Mouse (Mus musculus) c-Kit-positive CD71-positive TER-119-positive erythroid progenitor cells, embryonic 14.5 days (primary cell): ENCODE measurements around the gene Sftpd.

ENCODE experiments used
- DNase-seq: peaks from one replicate; pipeline ENCODE4 v3.0.0-alpha.2; 2013; ENCODE audit warnings: low spot score

Gene Sftpd

GRCm38 (mm10) chr14:41185059-41185821 lies at the start of gene Sftpd:
TSS of gene Sftpd (minus strand) at chr14:41185149.
- no peak for DNase-seq

- DNase-seq: no peak
Measured at GRCm38 (mm10) chr14:41198037-41198730, 13.2 kb upstream of the Sftpd start.

- DNase-seq: no peak
Measured at GRCm38 (mm10) chr14:41189496-41189895, 4.5 kb upstream of the Sftpd start.

DNA sequence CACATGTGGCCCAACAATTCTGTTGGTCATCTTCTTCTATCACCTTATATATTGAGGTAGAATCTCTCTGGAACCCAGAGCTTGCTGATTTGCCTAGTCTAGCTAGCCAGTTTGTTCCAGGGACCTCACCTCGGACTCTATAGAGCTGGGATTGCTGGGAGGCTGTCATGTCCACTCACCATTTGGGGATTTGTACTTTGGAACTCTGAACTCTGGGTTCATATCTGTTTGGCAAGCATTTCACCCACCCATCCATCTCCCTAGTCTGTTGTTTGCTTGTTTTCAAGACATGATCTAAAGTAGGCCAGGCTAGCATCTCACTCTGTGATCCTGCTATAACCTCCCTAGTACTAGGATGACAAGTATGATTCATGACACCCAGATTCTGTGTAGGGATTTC lies 10.1 kb downstream of the Sftpd start:
- DNase-seq: no peak

DNA sequence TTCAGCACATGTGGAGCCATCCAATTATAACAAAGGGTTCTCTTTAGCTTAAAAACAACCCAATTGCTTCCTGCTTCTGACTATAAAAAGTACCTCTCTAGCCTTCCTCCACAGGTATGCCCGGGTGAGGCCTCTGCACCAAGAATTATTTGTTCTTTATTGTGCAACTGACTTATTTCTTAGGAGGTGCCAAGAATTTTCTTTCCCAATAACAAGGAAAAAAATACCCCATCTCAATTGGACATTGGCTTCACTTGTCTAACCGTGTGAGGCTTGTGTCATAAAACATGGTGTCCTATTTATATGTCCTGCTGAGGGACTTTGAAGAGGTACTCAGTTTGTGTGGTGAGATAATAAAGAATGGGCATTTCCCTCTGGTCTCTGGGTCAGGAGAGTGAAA lies 14.4 kb downstream of the Sftpd start:
- no peak for DNase-seq

- no peak for DNase-seq
Measured at GRCm38 (mm10) chr14:41168567-41168966, 16.4 kb downstream of the Sftpd start.

DNA sequence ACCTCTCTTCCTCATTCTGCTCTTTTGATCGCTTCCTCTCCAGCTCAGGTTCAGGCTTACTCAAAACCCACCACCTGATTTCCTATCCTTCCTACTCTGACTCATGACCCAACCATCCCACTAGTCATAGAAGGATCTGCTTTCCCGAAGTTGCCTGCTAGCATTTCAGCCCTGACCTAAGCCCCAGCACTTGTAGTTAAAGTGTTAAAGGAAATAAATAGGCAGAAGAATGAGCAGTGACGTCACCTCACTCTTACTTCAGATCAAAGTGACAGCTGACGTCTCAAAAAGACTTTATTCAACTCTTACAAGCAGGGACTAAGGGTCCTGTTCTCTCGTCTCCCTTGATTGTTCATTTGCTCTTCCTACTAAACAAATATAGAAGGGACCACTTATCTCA lies 17.7 kb downstream of the Sftpd start:
- no peak for DNase-seq

GRCm38 (mm10) chr14:41162663-41163062 lies 22.3 kb downstream of the Sftpd start:
- peak; percentile 3 for DNase-seq

GRCm38 (mm10) chr14:41160743-41161142 lies 24.2 kb downstream of the Sftpd start:
- no peak for DNase-seq

DNA sequence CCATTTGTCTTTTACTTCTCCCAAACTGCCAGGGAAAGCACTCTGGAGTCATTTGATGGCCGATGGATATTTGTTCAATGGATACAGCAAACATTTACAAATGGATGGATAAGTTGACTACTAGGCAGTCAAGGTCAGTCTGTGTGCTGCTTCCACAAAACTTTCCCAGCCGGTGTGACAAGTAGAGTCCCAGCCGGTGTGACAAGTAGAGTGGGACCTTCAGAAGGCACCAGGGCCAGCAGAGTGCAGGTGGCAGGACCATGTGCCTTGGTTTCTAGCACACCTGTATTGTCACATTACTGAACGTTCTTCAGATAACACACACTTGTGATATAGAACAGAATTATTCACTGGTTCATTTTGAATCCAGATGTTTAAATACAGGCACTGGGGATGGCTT lies 24.9 kb downstream of the Sftpd start:
- no peak for DNase-seq

DNA sequence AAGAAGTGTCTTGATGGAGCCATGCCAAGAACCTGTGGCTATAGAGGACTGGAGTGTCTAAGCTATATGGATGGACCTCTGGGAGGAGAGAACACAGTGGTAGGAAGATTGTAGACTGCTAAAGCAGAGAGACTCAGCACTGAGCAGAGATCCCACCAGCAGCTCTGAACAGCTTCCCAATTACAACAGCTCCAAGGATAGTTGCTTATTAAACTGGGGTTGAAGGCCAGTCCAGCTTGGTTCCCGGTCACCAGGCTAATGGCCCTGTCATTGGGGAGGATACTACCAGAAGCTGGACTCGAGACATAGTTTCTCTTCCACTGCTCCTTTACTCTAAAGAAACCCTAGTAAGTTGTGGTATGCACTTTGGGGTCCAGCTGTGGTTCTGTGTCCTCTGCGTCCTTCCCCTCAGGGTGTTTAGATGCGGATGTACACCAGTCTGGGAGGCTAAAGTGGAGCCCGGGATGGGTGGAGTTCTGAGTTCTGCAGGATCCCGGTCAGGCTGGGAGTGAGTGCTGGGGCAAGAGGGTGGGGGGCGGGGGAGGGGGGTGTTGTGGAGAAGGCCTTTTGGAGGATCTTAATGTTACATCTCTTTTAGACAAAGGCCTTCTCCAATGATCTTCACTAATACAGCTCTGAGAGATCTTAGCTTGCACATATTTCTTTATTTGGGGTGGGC lies 33.6 kb downstream of the Sftpd start, which contains the start of gene Mbl1:
Mbl1 (plus strand) TSS at position 239 of the 679 bp plus-strand sequence.
- DNase-seq: no peak

DNA sequence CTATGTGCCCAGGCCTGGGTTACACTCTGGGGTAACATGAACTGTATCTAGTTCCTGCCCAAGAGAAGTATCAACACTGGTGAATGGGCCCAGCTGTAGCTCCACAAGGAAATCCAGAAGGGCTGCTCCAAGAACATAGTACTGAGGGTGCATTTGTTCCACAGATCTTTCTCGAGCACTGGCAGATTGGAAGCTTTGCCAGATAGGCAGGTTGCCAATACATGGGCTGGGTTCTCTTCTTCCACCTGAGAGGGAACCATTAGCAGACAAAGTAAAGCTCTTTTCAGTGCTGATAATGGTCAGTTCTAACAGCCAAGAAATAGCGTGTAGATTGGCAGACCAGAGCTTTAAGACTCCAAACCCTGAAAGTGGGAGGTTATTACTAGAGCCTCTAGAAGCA lies 37.6 kb downstream of the Sftpd start:
- no peak for DNase-seq

- no peak for DNase-seq
Measured at GRCm38 (mm10) chr14:41146922-41147321, 38.0 kb downstream of the Sftpd start.

- DNase-seq: no peak
Measured at GRCm38 (mm10) chr14:41146035-41146434, 38.9 kb downstream of the Sftpd start.

DNA sequence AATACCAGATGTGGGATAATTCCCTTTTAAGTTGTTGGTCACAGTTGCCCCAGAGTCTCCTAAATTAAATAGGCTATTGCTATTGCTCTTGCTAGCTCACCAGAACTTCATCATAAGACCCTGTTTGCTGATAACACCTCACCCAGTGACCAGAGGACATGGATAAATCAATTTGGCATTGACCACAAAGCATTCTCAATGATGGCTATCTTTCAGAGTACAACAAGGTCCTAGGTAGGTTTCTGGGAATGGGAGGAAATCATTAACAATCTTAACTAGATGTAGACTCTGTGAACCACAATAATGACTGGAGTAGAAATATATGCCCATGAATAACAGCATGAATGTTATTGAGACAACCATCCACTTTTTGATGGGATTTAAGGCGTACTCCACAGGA lies 44.3 kb downstream of the Sftpd start:
- no peak for DNase-seq

GRCm38 (mm10) chr14:41137006-41137405 lies 47.9 kb downstream of the Sftpd start:
- no peak for DNase-seq

DNA sequence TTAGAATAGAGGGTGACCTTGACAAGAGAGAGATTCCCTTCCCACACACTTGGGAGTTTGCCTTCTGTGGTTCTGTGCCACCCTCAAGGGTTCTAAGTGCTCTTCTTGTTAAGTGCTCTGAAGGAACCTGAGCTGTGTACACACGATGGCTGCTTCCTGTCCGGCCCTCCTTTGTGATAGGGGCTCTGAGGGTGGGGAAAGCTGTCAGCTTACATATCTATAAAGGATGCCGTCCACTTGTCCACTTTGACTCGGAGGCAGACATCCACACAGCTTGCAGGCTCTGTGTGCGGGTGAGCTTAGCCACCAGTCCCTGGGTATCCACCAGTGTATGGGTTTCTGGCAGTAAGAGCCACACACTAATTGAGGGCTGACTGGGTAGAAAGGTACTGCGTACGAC lies 53.4 kb downstream of the Sftpd start, which contains the start of gene Sftpa1:
Sftpa1 (plus strand) TSS at position 243 of the 400 bp plus-strand sequence.
- DNase-seq: no peak

DNA sequence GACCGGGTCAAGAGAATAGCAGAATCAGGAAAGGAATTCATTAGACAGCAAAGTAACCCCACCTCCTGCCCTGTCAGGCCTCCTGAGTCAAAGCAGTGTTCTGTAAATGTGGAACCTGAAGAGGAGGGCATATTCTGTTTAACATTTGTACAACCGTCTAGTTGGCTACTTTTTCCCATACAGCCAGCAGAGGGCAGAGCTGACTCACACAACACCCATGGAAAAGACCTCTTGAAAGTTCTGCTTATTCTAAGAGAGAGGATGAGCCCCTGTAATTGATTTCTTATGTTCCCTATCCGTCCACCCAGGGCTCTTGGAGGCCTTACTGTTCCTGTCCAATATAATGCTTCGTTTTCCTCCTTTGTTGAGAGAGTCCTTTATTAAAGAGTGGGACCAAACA lies 57.0 kb downstream of the Sftpd start:
- no peak for DNase-seq

DNA sequence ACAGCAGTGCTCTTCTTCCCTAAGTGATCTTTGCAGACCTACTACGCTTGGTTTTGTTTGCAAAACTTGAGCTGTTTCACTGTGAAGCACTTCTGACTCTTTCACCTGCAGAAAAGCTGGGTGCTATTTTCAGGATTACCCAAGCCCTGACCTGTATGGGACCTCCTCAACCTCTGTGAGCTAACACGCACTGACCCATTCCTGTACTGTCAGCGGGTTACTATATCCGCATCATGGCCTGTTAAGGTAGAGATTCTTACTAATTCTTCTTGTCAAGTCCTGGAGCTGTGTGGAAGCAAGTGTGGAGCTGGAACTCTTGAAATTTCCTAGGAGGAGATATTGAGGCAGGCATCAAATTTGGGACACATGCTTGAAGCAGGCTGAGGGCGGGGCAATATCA lies 60.3 kb downstream of the Sftpd start:
- no peak for DNase-seq
